Mouse (Mus musculus) thymus, adult 2 months (tissue): Measurements from ENCODE around the gene Agpat3.

Source experiments
- CTCF ChIP-seq: fragments of 200-500 bp; IDR thresholded peaks from 2 replicates; pipeline ENCODE4 v1.5.1; 2012; ENCODE audit warnings: mild to moderate bottlenecking, control low read depth, low read length, moderate library complexity, borderline replicate concordance; ENCODE audit not compliant: control insufficient read depth, poor library complexity, insufficient read depth; ENCODE audit errors: extremely low read depth
- POLR2A ChIP-seq: fragments of 200-500 bp; IDR thresholded peaks from 2 replicates; pipeline ENCODE4 v1.6.1; 2012; ENCODE audit warnings: mild to moderate bottlenecking, low read length, control low read depth, moderate library complexity; ENCODE audit not compliant: control insufficient read depth, poor library complexity, insufficient read depth; ENCODE audit errors: extremely low read depth

- TF ChIP-seq CTCF = no peak
- no peak for TF ChIP-seq POLR2A
These were observed 131.0 kb downstream of the Agpat3 start for GRCm38 (mm10) chr10:78221315-78221714.
